Mouse (Mus musculus) G1E (cell line): ENCODE results near the gene Folr2.

Experiments
- CTCF ChIP-seq: IDR thresholded peaks from 2 replicates; pipeline ENCODE4 v1.5.1; 2012; ENCODE audit warnings: low read depth, low read length, inconsistent platforms, mixed read lengths
- GATA1 ChIP-seq: IDR thresholded peaks from 2 replicates; pipeline ENCODE4 v1.6.1; 2012; ENCODE audit warnings: borderline replicate concordance, low read length, inconsistent platforms, mixed read lengths
- GATA2 ChIP-seq: IDR thresholded peaks from 2 replicates; pipeline ENCODE4 v1.6.1; 2012; ENCODE audit warnings: low read depth, low read length, inconsistent platforms, borderline replicate concordance
- POLR2AphosphoS5 ChIP-seq: IDR thresholded peaks from 2 replicates; pipeline ENCODE4 v1.6.1; 2012; ENCODE audit warnings: low read depth, low read length, inconsistent platforms; ENCODE audit not compliant: insufficient replicate concordance
- TAL1 ChIP-seq: conservative IDR thresholded peaks from 2 replicates; pipeline ENCODE4 v1.6.1; 2012; ENCODE audit warnings: low read depth, low read length, inconsistent platforms, mixed read lengths

- TF ChIP-seq CTCF (no peak), POLR2AphosphoS5 (no peak), GATA1 (no peak), TAL1 (no peak), GATA2 (no peak)
Observed at GRCm38 (mm10) chr7:101866491-101867265, 9.7 kb upstream of the Folr2 start.
